Mouse (Mus musculus) G1E-ER4 (cell line): ENCODE data around the gene Ddah2. TPM values are rescaled to one million over a fixed set of nuclear protein-coding genes. Genes with fewer than 3 reads are reported as not detected.

Experiments used
- GATA1 ChIP-seq: IDR thresholded peaks from one replicate; pipeline ENCODE4 v1.8.0; 2012; ENCODE audit warnings: low read length, inconsistent platforms
- polyA plus RNA-seq: library from polyadenylated mRNA; stranded (reverse); fragments of >175 nt; gene quantifications from 2 replicates; pipeline ENCODE4 v1.2.3, GENCODE M21; 2012

The Ddah2 gene
- polyA plus RNA-seq, 1 experiment: 185 TPM

GRCm38 (mm10) chr17:35058316-35058715, 519 bp upstream of the Ddah2 start:
- no peak for TF ChIP-seq GATA1

GRCm38 (mm10) chr17:35060071-35060470, 1.2 kb downstream of the Ddah2 start:
- TF ChIP-seq GATA1: no peak

GRCm38 (mm10) chr17:35060737-35061297, 2.0 kb downstream of the Ddah2 start:
- no peak for TF ChIP-seq GATA1

GRCm38 (mm10) chr17:35061299-35061698, 2.5 kb downstream of the Ddah2 start:
- no peak for TF ChIP-seq GATA1

GRCm38 (mm10) chr17:35063466-35063865, 4.6 kb downstream of the Ddah2 start:
- TF ChIP-seq GATA1: no peak

GRCm38 (mm10) chr17:35064378-35064877, 5.6 kb downstream of the Ddah2 start:
- TF ChIP-seq GATA1: no peak

GRCm38 (mm10) chr17:35064951-35065947, 6.4 kb downstream of the Ddah2 start, which contains the start of gene Ly6g6c:
Gene Ly6g6c (plus strand): TSS chr17:35065388.
- TF ChIP-seq GATA1: no peak

- no peak for TF ChIP-seq GATA1
Measured at GRCm38 (mm10) chr17:35066084-35066483, 7.2 kb downstream of the Ddah2 start, which contains the start of gene Mpig6b. Gene Mpig6b (minus strand): TSS chr17:35066184.

GRCm38 (mm10) chr17:35068213-35068914, 9.5 kb downstream of the Ddah2 start:
- no peak for TF ChIP-seq GATA1

- TF ChIP-seq GATA1: no peak
Measured at GRCm38 (mm10) chr17:35070556-35071229, 11.9 kb downstream of the Ddah2 start.

GRCm38 (mm10) chr17:35071454-35071853, 12.6 kb downstream of the Ddah2 start:
- TF ChIP-seq GATA1: no peak

- no peak for TF ChIP-seq GATA1
Measured at GRCm38 (mm10) chr17:35074097-35074496, 15.3 kb downstream of the Ddah2 start.

- TF ChIP-seq GATA1: no peak
Measured at GRCm38 (mm10) chr17:35076507-35077176, 17.8 kb downstream of the Ddah2 start, which contains the start of gene Ly6g6e. Gene Ly6g6e (plus strand): TSS chr17:35076902.

- no peak for TF ChIP-seq GATA1
Measured at GRCm38 (mm10) chr17:35077285-35077684, 18.4 kb downstream of the Ddah2 start.
